Mouse (Mus musculus) c-Kit-negative CD71-positive TER-119-positive erythroid progenitor cells, embryonic 14.5 days (primary cell): ENCODE measurements around the gene Btg2.

Source experiments
- DNase-seq: peaks from one replicate; pipeline ENCODE4 v3.0.0-alpha.2; 2013; ENCODE audit warnings: low read depth, low spot score

Btg2 gene

GRCm38 (mm10) chr1:134097956-134098725 is 19.2 kb upstream of the Btg2 start:
- DNase-seq = no peak

- DNase-seq = no peak
Observed at GRCm38 (mm10) chr1:134097080-134097855, 18.3 kb upstream of the Btg2 start.

- DNase-seq = no peak
Observed at GRCm38 (mm10) chr1:134096264-134096934, 17.5 kb upstream of the Btg2 start.

DNA sequence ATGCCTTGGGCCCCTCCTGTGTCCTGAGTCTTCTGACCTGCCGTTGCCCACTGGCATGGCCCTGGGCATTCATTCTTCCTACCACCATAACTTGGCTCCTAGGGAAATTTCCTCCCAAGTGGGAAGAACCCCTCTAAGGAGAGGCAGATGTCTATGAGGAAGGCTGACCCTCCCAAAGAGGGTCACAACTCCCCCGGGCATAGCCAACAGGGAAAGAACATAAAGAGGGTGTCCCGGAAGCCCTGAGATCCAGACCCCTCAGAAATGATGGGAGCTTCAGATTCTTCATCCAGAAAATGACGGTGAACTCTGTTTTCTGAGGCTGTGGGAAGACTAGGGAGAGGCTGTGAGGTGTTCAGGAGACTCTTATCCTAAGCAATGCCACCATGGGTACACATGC is 16.8 kb upstream of the Btg2 start:
- DNase-seq = no peak

DNA sequence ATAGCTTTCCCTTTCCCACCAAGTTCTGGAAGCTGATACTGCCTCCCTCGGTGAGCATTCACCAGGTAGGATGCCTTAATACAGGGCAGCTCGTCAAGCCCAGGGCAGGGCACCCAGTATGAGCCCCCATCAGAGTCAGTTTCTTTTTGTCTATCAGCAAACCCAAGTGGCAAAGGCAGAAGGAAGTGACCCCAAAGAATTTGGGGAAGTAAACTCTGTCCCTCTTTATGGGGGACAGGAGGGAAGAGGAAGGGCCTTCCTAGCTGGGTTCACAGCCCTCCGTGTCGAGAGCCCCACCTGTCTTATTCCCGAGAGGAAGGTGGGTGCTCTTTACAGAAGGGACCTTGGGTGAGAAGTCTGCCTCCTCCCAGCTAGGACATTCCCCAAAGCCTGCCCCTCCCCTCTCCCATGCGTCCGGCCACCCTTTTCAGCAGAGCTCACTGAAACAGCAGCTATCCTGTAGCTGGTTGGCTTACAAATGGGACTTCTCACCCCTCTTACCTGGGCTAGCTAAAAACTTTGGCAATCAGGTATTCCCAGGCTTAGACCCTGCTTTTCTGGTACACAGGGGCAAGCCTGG is 16.2 kb upstream of the Btg2 start:
- DNase-seq = no peak

- DNase-seq = no peak
Observed at GRCm38 (mm10) chr1:134093771-134094526, 15.0 kb upstream of the Btg2 start.

DNA sequence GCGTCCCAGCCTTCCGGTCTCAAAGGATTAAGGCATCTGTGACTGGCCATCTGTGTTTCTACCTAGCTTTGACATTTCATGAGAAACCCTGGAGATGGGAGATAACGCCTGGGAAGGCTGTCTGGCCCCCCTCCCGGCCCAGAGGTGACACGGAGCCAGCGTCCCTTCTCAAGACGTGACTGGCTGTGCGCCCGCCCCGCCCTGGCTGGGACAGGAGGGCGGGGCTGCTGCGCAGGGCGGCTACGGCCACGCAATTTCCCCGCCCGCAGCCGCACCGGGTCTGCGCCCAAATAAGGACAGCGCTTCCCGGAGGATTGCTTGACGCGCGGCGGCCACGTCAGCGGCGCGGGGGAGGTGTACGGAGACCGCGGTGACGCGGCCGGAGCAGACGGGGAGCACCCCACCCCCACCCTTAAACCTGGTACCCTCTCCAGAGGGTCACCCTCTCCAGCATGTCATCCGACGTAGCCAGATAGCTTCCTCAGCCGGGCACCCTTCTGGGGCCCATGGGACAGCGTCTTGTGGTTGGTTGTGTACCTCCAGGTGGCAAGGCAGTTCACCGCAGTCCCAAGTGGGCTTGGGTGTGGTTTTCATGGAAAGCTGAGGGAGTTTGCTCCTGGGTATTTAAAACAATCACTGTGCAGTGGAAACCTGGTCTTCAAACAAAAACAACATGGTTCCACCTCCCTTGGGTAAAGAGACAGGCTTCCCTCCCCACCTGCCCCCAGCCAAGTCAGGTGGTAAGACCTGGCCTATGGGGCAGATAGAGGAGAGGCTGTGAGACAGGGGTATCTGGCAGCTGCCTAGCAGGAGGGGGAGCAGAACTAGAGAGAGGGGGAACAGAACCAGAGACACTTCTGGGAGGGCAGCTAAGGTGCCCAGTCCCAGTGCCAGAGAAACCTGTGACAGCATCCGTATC is 14.2 kb upstream of the Btg2 start:
- DNase-seq = peak; percentile 92

- no peak for DNase-seq
Observed at GRCm38 (mm10) chr1:134092368-134092767, 13.4 kb upstream of the Btg2 start.

GRCm38 (mm10) chr1:134091851-134092250 is 12.9 kb upstream of the Btg2 start:
- no peak for DNase-seq

- no peak for DNase-seq
Observed at GRCm38 (mm10) chr1:134089074-134089473, 10.2 kb upstream of the Btg2 start.

DNA sequence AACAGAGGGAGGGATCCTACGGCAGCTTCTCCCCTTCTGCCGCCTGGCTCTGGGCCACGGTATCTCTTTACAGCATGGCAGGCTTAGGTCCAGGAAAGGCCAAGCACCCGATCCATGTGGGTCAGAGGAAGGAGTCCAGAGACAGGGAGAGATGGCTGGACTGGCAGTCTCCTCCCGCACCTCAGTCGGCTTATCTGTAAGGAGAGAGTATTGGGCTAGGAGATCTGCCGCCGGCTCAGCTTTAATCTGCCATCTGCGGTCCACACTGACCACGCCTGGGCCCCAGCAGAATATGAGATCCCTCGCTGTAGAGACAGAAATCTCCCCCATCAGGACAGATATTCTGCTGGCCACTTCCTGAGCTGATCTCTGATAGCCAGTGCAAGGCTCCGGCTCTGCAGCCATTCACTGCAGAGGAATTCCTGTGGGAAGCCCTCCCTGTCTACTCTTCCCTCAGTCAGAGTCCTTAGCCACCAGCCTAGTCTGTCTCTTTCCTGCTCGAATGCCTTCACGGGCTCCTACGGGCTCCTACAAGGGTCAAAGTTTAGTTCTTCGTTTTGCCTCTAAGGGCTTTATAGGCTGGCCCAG is 8.0 kb upstream of the Btg2 start:
- DNase-seq = no peak

GRCm38 (mm10) chr1:134086017-134086416 is 7.1 kb upstream of the Btg2 start:
- DNase-seq = no peak

GRCm38 (mm10) chr1:134084128-134084527 is 5.2 kb upstream of the Btg2 start:
- DNase-seq = no peak

- no peak for DNase-seq
Observed at GRCm38 (mm10) chr1:134083676-134084075, 4.8 kb upstream of the Btg2 start.

DNA sequence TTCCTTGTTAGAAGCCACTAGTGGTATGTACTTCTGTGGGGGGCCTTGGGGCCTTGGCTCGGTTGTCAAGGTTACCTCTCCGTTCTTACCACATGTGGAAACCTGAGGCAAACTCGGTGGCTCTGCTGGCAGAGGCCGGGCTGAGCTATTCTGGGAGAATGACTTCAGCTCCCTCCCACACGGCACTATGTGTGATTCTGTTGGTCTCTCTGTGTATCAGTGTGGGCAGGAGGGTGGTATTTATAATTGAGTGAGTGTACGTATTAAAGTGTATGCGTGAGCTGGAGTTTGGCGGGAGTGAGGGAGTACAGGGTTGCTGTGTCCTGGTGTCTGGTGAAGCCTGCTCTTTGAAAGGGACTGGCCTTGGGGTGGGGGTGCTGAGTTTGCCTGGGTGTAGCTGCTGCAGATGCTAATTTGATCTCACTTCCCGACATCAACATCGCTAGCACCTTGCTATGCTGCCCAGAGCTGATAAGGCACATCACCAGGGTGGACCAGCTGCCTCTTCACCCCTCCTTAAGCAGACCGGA is 4.1 kb upstream of the Btg2 start:
- DNase-seq = no peak

- DNase-seq = no peak
Observed at GRCm38 (mm10) chr1:134080881-134081450, 2.0 kb upstream of the Btg2 start.

DNA sequence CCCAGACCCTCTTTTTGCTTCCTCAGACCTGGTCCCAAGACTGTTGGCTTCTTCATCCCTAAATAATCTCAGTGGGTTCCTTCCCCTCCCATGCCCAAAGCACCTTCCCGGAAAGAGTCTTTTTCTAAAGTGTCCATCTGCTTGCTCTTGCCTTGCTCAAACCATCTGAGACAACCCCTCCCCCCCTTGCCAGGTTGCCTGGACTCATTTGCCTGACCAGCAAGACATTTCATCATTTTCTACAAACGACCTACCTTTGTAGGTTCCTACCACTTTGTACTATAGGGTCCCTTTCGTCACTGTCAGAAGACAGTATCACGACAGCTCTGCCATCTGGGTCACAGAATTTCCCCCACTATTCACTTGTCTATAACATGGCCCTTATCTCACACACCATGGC is 1.5 kb upstream of the Btg2 start:
- no peak for DNase-seq

- no peak for DNase-seq
Observed at GRCm38 (mm10) chr1:134079477-134080163, 700 bp upstream of the Btg2 start.
